Mouse (Mus musculus): ENCODE measurements around the gene Kdm4b. TPM values are rescaled to one million over a fixed set of nuclear protein-coding genes. Genes with fewer than 3 reads are reported as not detected.

Gene Kdm4b
- total RNA-seq, 2 experiments from 2014 or later: 87.8 to 96.3 TPM

DNA sequence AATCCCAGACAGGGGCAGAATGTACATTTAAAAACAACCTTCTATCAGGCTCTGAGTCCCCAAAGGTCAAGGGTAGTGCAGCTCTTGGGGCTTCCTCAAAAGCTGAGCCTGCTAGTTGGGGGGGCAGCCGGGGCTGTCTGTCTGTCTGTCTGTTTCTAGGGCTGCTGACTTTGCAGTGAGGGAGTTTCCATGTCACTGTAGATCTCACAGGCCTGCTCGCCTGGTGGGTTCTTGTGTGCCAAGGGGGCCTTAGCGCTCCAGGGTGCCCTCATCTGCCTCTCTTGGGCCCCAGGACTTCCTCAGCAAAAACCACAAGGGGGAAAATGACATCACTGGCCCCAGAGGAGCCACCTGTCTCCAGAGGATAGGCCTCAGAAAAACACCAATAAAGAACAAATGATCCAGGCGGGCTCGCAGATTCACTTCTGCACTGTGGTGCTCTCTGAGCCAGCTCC lies 117.5 kb downstream of the Kdm4b start:
- no peak overlapping the region for H3K4me3 ChIP-seq
- no peak for TF ChIP-seq CTCF (conservative IDR thresholded peaks at IDR 0.05)
- H3K27ac ChIP-seq: peak overlapping the region; percentile 79
- no peak for DNase-seq (ENCODE audit: low spot score in 2 of 2)

DNA sequence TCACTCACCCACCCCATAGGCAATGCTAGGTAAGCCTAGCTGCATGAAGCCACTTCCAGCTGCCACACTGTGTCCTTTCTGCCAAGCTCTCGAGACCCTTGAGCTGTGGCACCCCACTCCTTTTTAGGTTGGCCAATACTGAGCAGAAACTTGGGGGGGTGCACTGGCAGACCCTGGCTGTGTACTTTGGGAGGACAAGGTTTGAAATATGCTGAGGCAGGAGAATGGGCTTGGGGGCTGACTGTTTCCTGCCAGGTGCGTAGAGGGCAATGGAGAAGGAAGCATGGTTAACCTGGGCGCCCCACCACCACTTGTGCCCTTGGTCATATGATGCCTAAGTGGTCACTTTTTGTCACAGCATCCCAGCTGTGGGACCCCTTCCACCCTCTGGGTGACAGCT lies 118.9 kb downstream of the Kdm4b start:
- H3K27ac ChIP-seq: peak overlapping the region; percentile 79
- H3K4me3 ChIP-seq: no peak overlapping the region
- no peak for DNase-seq (ENCODE audit: low spot score in 2 of 2)
- no peak for TF ChIP-seq CTCF (conservative IDR thresholded peaks at IDR 0.05)

DNA sequence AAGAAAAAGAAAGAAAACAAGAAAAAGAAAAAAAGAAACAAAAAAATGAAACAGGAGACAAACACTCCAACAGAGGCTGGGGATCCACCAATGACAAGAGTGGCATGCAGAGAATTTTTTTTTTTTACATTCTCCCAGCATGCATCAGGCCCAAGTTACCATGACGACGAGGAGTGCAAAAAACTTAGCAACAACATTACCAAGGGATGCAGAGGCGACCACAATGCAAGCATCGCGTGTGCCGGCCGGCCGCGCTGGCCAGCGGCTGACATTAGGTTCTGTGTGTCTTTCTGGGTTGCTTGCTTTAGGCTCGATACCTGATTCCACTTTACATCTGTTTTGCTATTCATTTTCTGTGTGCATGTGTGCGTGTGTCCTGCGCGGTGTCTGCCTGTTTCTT lies 119.5 kb downstream of the Kdm4b start:
- TF ChIP-seq CTCF (conservative IDR thresholded peaks at IDR 0.05): no peak
- H3K27ac ChIP-seq: peak overlapping the region; percentile 79
- peak overlapping the region; percentile 22; the same call in 1 of the 2 replicates for H3K4me3 ChIP-seq
- peak; percentile 67 to 74 for DNase-seq (ENCODE audit: low spot score in 2 of 2)

GRCm38 (mm10) chr17:56447716-56448115 lies 121.9 kb downstream of the Kdm4b start:
- Histone ChIP-seq H3K27ac (peak overlapping the region; percentile 79), H3K4me3 (no peak overlapping the region)
- TF ChIP-seq CTCF (conservative IDR thresholded peaks at IDR 0.05): no peak
- no peak for DNase-seq (ENCODE audit: low spot score in 2 of 2)

Small RNA genes lying within 50 kb of the gene (microRNA-seq; reads per million reads assigned to microRNA genes)
- 0.32 to 1.3 reads per million in 2 experiments for gene Mir6977

Other genes starting within 250 kb of the Kdm4b start
- 100 to 1,000 TPM; 122 to 135 TPM for gene Hdgfl2, start 246.4 kb upstream of the Kdm4b start, total RNA-seq (2021)
- gene Plin4, start 216.3 kb upstream of the Kdm4b start, total RNA-seq (2021): 10 to 100 TPM in 1 of 2 experiments, 1 to 10 TPM in 1; 7.5 to 10.1 TPM
- under 1 TPM; 0.54 to 0.76 TPM for gene Plin5, start 208.5 kb upstream of the Kdm4b start, total RNA-seq (2021)
- gene Lrg1, start 204.1 kb upstream of the Kdm4b start, total RNA-seq (2021): 1 to 10 TPM in 1 of 2 experiments, under 1 TPM in 1; 0.77 to 1.6 TPM
- 100 to 1,000 TPM; 125 to 133 TPM for gene Sema6b, start 185.7 kb upstream of the Kdm4b start, total RNA-seq (2021)
- 1 to 10 TPM; 5.4 to 7.0 TPM for gene Tnfaip8l1, start 163.6 kb upstream of the Kdm4b start, total RNA-seq (2021)
- gene Mydgf, start 142.1 kb upstream of the Kdm4b start, total RNA-seq (2021): 10 to 100 TPM; 40.6 to 41.1 TPM
- 10 to 100 TPM; 65.3 to 66.1 TPM for gene Dpp9, start 107.2 kb upstream of the Kdm4b start, total RNA-seq (2021)
- 10 to 100 TPM; 36.4 to 37.1 TPM for gene Fem1a, start 69.3 kb upstream of the Kdm4b start, total RNA-seq (2021)
- 1 to 10 TPM; 6.1 to 7.1 TPM for gene Ticam1, start 49.3 kb upstream of the Kdm4b start, total RNA-seq (2021)
- gene Plin3, start 33.2 kb upstream of the Kdm4b start, total RNA-seq (2021): 10 to 100 TPM; 16.8 to 17.2 TPM
- gene Arrdc5, start 25.8 kb upstream of the Kdm4b start, total RNA-seq (2021): not detected
- gene Uhrf1, start 22.7 kb upstream of the Kdm4b start, total RNA-seq (2021): 1 to 10 TPM; 1.7 to 2.1 TPM
- 100 to 1,000 TPM; 666 to 670 TPM for gene Ptprs, start 150.4 kb downstream of the Kdm4b start, total RNA-seq (2021)
- not detected for gene Znrf4, start 186.4 kb downstream of the Kdm4b start, total RNA-seq (2021)
- 1 to 10 TPM; 3.5 to 5.1 TPM for gene Gm20219, start 228.3 kb downstream of the Kdm4b start, total RNA-seq (2021)

All from layer of hippocampus, adult 2 months (tissue).